Mouse (Mus musculus) layer of hippocampus, adult 18-20 months (tissue): ENCODE results near the gene Me3. TPM values are rescaled to one million over a fixed set of nuclear protein-coding genes. Genes with fewer than 3 reads are reported as not detected.
A peak's percentile ranks its signal among the peaks of the same experiment; 100 is the strongest.

Experiments used
- DNase-seq, 2 experiments: peaks; one replicate each; pipeline ENCODE4 v3.0.0; 2022; ENCODE audit warnings: low spot score in 2 of 2
- long read RNA-seq: library from polyadenylated mRNA; stranded (forward); transcript quantifications from one replicate; pipeline ENCODE4 v2.0.0, GENCODE M21; 2021
- total RNA-seq, 2 experiments: library from RNA; stranded (reverse); gene quantifications; 2 replicates each; pipeline ENCODE4 v1.2.3; 2021

The Me3 gene
- total RNA-seq, result 10 to 100 TPM; 90.2 to 91.4 TPM
- long read RNA-seq, full-length matches to known transcripts, result 42 of 103 reads
- long read RNA-seq, partial matches to known transcripts, result 15 of 103 reads
- long read RNA-seq, other reads (novel, unspliced or antisense), result 46 of 103 reads

DNA sequence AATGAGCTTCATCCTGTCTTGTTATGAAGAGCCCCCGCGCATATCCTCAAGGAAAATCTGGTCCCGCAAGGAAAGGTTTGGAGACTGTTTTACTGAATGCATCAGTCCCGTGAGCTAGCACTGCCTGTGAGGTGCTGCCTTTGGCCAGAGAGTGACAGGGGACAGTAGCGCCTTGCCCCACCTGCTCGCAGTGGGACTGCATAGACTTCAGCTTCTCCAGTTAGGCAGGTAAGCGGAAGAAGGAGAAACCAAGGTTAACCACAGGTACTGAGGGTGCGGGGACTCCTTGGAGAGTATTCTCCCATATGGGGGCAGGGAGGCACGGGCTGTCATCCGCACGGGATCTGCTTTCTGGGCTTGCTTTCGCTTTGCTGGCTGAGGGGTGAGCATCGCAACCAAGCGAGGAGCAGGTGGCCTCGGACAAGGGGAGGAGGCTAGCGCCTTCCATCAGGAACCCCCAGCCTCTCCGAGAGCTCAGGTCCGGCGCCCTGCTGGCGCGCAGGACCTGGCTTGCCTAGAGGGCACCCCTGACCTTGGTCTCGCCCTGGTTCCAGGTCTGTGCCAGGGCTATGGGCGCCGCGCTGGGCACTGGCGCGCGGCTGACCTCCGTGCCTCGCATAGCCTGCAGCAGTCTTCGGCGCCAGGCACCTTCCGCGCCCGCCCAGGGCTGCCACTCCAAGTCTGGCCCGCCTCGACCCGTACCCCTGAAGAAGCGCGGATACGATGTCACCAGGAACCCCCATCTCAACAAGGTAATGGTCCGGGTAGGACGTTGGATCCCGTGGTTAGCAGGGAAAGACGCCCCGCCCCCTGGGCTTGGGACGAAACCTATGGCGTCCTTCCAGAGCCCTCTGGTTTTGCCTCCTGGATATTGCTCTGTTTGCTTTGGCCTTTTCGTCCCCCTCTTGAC is at the start of gene Me3:
Gene Me3 (plus strand): TSS at position 51 of the 910 bp plus-strand sequence.
- DNase-seq, result peak; percentile 46 to 71

GRCm38 (mm10) chr7:89590039-89590438 is 42.2 kb upstream of the Me3 start:
- peak in 1 of 2 experiments; percentile 6 for DNase-seq

DNA sequence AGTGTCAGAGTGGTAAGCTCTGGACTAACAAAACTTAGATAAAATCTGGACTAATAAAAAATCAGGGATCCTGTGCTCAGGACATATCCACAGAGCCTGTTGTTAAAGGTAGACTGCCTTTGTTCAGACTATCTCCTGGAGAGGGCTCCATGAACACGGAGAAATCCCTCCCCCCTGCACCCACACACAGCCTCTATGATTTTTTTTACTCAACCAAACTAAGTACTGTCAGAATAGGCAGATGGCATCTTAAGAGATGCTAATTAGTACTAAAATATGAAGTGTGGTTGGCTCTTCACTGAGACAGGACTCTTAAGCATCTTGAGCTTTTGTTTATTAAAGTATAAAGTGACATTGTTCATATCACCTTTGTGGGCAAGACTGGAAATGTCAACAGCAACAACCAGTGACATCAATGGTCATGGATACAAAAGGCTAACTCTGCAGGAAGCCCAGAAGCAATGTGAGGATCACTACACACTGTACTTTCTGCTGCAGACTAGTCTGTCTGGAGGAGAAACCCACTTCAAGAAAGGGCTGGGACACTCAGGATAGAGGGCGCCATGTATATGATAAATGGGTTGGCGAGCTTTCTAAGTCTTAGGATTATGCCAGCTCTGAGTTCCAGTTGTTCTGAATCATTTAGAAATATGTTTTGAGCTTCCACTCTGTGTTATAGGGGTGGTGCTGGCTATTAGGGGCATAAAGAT is 41.5 kb upstream of the Me3 start:
- peak; percentile 11 to 51 for DNase-seq

GRCm38 (mm10) chr7:89595813-89596212 is 36.4 kb upstream of the Me3 start:
- DNase-seq, result no peak

GRCm38 (mm10) chr7:89605589-89606536 is 26.3 kb upstream of the Me3 start:
- no peak for DNase-seq

DNA sequence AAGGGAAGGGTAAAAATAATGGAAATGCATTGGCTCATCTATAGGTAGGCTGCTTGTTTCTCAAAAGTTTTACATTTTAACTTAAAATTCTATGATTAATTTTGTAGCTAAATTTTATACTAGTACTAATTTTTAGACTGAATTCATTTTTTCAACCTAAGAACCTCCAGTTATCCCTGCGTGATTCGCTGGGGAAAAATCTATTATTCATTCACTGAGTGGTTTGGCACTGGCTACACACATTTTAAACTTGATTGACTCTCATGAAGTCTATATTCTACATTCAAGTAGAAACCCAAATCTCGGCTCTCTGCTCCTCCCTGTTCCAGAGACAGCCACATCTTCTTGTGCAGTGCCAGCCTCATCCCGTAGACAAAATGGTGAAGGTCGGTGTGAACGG is 24.9 kb upstream of the Me3 start:
- no peak for DNase-seq

GRCm38 (mm10) chr7:89611236-89611635 is 21.0 kb upstream of the Me3 start:
- DNase-seq, result no peak

DNA sequence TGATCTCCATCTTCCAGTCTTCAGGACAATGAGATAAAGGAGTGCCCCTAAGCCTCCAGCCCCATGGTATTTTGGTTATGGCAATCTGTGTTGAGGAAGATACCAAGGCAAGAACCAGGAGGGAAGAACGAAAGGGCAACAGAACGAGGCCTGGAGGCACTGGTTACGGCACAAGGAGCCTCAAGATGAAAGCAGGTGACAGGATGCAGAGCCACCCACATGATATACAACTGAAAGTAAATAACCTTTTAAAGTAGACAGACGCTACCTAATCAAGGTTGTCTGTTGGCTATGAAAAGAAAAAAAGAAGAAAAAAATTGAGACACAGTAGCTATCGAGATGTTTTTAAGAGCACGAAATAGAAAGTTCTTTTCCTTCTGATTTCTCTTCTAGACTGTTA is 16.0 kb upstream of the Me3 start:
- DNase-seq, result no peak

GRCm38 (mm10) chr7:89623331-89623730 is 8.9 kb upstream of the Me3 start:
- no peak for DNase-seq

DNA sequence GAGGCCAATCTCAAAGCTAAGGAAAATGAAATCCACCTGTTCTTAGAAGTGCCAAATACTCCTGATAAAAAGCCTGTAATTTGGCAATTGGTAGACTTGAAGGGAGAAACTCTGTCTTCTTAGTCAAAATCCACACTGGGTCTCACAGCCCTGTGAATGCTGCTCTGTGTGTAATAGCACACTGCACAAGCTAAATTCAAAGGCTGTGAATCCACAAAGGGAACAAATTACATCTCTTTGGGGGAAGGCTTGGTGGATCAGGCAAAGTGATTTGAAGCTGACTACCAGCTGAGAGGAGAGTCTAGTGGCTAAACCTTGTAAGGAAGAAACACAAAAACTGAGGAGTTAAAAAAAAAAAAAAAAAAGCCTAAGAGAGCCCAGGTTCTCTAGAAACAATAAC is 4.8 kb upstream of the Me3 start:
- no peak for DNase-seq

DNA sequence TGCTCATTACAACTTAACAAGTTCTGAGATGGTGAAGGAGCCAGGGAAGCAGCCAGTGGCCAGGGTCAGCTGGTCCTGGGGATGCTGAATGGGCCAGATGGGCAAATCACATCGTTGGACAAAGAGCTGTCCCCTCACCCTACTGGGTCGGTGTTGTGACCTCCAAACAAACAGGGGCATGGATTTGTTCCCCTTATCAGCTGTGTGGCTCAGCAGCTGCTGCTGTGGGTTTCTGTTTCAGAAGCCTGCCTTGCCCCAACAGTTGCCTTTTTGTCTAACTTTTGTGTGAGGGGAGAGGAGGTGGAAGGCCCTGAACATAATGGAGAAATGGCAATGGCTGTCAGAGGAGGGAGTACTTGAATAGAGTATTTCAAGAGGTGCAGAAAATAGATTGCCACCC is 4.2 kb upstream of the Me3 start:
- DNase-seq, result no peak

DNA sequence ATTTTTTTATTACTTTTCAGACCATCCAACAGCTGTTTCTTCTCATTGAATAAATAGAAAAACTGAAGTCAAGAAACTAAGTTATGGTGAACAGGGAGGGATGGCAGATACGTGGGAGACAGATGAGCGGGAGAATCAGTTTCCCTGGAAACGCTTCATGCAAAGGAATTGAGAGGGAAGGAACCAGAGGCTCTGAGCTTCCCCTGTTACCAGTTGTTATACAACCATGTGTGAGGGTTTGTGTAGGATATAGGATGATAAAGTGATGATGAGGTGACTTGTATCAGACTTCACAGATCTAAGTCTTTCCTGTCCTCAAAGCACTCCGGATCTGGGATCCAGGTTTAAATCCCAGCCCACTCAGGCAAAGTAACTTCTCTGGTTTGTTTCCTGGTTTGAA is 3.2 kb upstream of the Me3 start:
- DNase-seq, result peak in 1 of 2 experiments; percentile 39

- no peak for DNase-seq
Measured at GRCm38 (mm10) chr7:89629914-89630313, 2.3 kb upstream of the Me3 start.

- no peak for DNase-seq
Measured at GRCm38 (mm10) chr7:89630796-89631195, 1.4 kb upstream of the Me3 start.

DNA sequence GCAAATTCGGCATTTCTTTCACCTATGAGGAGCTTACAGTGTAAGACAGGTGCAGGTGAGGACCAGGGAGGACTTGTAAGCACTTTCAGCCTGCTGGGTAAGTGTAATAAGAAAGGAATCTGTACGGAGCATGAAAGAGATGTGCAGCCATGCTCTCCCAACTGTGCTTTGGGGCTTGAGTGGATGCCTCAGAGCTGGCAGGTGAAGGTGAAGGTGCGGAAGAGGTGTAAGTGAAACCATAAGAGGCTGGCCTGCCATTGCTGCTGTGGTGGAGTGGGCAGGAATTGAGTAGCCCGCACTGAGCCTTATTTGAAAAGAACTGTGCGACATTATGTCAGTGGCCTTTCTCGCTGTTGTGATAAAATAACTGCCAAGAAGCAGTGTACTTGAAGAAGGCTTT is 8.3 kb downstream of the Me3 start:
- no peak for DNase-seq

- peak in 1 of 2 experiments; percentile 50 for DNase-seq
Measured at GRCm38 (mm10) chr7:89640944-89641661, 8.9 kb downstream of the Me3 start.

- no peak for DNase-seq
Measured at GRCm38 (mm10) chr7:89645015-89645414, 12.8 kb downstream of the Me3 start.

- no peak for DNase-seq
Measured at GRCm38 (mm10) chr7:89647864-89648263, 15.7 kb downstream of the Me3 start.

DNA sequence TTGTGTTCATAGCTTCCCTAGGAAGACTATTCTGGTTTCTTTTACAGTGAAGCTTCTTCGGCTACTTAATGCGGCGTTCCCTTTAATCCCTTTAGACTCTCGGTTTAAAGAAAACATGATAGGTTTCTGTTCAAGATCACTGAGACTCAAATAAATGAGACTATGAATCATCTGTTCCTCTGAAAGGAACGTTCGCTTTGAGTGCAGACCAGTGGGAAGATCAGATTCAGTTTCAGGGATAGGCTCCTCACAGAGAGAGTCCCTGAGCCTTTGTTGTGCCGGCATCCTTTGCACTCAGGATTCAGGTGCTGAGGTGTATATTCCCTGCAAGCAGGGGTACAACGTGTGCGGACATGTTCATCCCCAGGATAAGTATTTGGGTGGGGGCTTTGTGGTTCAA is 25.0 kb downstream of the Me3 start:
- no peak for DNase-seq

GRCm38 (mm10) chr7:89657692-89658212 is 25.6 kb downstream of the Me3 start:
- no peak for DNase-seq
